Mouse (Mus musculus): ENCODE data around the gene Ano10.
"Not testable (repeated sequence)": the region's sequence is repeated elsewhere in the genome, so short reads cannot be mapped to it uniquely, and the experiment has no call there.

Ano10 gene

DNA sequence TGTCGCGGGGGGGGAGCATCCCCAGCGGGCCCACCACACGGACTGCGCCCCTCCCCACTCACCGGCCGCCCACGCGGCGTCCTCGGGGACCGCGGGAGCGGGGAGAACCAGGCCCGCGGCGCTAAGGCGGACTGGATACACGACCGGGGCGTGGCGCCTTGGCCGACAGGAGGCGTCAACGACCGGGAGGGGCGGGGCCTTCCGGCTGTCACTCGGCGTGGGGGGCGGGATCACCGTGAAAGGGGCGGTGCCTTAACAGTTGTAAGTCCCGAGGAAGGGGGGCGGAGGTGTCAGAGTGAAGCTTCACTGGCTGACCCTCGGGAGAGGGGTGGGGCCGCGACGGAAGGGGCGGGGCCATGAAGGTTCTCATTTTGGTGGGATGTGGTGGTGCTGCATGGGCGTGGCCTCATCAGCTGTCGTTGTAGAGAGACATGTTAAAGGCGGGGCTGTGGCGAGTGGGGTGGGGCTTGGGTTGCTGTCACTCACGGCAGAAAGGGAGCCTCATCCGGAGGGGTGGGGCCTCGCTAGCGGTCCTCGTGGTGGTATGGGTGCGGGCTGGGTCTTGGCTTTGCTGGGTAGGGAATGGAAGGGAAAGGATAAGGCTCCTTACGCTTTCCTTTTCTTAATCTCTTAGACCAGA, at the start of gene Ano10:
Gene Ano10, minus strand, starts transcription at position 182 of the 640 bp plus-strand sequence.
- DNase-seq (ENCODE audit: low spot score): peak; percentile 95

DNA sequence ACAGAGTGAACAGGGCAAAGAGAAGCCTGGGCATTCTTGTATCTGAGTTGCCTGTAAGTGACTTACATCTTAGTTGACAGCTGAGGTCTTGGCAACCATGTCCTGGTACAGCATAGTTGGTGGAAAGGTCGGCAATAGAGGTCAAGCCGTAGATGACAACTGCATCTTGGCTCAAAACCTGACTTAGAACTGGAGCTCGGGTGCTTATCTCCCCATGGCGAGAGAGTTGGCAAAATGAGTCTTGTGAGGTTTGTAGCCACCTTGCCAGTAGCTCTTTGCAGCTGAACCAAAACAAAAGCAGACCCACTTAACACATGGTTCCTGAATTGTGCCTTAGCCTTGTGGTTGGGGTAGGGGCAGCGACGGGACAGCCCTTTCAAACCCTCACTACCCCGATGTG, 49.2 kb upstream of the Ano10 start:
- no peak for DNase-seq (ENCODE audit: low spot score)

DNA sequence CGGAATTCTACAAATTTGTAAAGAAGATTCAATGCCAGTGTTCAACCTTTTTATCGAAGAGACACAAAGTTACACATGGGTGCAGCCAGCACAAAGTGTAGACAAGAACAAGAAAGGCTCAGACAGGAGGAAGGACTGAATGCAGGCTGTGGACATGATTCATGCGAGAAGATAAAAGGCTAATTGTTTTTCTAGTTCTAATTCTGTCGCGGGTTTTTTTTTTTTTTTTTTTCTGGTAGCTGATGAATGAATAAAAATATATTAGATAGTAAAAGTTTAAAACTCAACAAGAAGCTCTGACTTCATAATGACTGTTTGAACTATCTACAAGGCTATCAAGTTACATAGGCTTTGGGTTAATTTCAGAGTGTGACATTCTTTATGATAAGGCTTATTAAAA, 45.7 kb upstream of the Ano10 start:
- DNase-seq (ENCODE audit: low spot score): no peak

DNA sequence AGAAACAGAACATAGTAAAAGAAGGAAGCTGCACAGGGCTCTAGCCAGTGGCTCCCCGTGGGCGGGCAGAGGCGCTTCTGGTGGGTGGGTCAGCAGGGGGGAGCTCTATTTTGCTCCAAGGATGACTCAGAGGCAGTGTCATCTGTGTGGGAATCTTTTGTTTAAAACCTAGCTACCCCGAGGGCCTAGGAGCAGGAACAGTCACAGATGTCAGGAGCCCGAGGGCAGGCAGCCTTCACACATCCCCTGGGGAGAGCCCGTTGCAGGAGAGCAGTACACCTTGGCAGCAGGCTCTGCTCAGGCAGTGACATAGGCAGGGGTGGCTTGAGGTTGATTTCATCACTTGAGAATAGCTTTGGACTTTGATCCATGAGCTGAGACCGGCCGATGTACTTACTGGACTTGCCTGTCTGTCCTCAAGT, 43.3 kb upstream of the Ano10 start:
- no peak for DNase-seq (ENCODE audit: low spot score)

DNA sequence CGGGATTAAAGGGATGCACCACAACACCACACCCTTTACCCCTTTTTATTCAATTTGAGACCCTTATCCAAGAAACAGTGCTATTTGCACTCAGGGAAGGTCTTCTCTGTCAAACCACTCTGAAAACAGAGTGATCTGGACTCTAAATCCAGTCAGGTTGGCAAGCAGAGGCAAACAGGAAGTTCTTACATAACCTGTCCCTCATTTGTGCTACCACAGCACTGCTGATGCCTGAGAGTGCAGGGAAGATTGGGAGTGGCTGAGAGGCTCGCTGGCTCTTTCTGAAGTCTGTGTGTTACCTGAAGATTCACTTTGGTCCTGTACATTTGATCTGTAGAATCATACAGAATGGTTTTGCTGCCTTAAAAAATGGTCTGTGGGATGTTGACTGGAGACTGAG, 42.5 kb upstream of the Ano10 start:
- no peak for DNase-seq (ENCODE audit: low spot score)

DNA sequence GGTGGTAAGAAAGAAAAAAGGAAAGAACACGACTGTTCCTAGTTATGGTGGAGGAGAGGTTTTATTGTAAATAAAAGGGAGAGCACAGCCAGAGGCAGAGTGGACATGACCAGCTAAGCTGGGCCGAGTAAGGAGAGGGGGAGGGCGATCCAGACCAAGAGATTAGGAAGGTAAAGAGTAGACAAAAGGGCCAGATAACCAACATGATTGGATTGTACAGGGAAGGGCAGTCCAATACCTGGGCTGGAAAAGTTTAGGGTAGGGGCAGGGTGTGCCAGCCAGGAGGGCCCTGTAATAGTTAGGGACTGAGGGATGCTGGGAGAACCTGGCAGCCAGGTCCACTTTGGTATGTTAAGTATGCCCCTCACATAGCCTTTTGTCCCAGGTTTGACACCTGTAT, 34.0 kb upstream of the Ano10 start:
- DNase-seq (ENCODE audit: low spot score): no peak

DNA sequence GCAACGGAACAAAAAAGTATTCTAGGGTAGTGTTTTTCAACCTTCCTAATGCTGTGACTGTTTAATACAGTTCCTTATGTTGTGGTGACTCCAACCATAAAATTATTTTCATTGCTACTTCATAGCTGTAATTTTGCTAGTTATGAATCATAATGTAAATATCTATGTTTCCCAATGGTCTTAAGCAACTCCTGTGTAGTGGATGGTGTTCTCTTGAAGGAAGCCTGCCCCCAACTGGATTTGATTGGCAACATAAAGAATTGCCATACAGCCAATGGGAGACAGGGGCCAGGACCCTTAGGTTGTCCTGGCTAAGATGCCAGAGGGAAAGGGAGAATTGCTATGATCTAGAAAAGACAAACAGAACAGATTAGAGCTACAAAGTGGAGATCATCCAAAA, 31.8 kb upstream of the Ano10 start:
- DNase-seq (ENCODE audit: low spot score): no peak

DNA sequence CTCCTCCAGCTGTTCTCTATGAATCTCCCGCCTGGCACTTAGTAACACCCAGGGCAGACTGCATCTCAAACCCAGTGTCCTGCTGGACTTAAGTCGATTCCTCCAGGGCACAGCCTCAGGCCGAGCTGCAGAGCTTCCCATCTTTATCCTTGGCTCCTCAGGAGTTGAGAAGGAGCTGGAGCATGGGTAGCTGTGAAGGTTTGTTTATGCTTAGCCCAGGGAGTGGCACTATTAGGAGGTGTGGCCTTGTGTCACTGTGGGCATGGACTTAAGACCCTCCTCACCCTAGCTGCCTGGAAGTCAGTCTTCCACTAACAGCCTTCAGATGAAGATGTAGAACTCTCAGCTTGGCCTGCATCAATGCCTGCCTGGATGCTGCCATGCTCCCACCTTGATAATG, 28.1 kb upstream of the Ano10 start:
- no peak for DNase-seq (ENCODE audit: low spot score)

DNA sequence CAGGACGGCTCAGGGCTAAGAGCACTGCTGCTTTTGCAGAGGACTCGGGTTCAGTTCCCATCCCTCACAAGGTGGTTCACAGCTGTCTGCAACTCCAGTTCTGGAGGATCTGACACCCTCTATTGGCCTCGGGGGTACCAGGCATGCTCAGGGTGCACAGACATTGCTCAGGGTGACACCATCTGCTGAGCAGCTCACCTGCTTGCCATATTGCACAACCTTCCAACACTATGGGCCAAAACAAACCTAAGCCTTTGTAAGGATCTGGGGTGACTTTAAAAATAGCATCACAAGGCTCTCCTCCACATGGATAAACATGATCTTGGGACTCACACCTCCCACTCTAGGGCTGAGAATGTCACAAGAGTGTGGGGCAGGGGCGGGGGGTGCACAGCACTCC, 26.4 kb upstream of the Ano10 start:
- no peak for DNase-seq (ENCODE audit: low spot score)

DNA sequence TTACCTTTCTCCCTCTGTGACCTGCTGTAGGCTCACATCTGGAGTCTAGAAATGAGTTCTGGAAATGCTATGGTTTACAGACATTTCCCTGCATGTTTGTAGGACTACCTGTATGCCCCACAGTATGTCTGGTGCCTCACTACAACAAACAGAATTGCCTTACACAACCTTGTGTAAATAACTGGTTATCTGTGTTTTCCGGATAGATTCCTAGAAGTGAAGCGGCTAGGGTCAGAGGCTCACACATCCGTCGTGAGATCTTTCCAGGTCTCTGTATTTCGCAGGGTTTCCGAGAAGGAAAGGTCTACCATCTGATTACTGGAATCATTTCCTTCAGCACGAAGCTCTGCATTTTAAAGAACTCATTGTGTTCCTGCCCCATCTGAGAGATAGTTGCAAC, 22.3 kb upstream of the Ano10 start:
- DNase-seq (ENCODE audit: low spot score): no peak

DNA sequence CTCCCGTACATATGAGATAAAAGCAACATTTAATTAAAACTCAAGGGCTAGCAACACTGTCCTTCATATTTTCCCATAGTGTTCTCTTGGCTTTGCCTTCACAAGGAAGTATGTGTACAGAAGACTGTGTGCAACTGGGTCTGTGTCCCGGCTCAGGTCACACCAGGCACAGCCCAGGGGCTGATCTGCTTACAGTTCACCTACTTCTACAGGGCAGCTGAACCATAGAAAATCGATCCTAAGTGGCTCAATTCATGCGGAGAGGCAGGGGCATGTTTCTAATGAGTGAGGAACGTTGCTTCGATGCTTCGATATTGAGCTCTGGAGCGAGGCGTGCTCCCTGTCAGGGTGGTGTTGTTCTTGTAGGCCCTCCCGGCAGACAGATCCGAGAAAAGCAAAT, 21.3 kb upstream of the Ano10 start:
- no peak for DNase-seq (ENCODE audit: low spot score)

DNA sequence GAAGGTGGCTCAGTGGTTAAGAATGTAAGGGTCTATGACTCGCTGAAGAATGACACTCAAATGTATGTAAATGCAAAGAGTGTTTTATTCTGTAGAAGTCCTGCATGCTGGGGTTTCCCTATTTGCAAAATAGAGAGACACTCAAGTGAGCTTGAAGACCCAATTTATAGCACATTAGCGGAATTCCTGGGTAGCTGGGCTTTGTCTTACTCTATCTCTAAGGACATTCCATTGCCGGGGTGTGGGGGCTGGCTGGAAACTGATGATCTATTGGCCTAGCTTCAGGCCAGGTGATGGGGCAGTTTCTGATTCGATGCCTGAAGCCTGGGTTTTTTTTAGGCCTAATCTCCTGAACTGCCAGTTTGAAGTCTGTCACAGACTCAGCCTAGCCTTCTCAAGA, 20.7 kb upstream of the Ano10 start:
- DNase-seq (ENCODE audit: low spot score): no peak

DNA sequence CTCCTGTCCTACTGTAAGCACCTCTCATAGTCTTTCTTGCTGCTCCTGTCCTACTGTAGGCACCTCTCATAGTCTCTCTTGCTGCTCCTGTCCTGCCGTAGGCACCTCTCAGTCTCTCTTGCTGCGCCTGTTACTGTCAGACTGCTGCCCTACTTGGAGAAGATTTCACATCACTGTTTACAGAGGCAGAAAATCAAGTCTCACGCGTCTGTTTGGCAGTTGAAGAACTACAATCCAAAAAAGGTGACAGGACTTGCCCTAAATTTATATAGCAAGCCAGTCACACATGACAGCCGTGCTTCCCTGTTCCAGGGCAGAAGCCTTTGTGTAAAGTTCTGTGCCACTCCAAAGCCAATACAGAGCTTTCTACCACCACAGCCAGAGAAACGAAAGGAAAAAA, 20.2 kb upstream of the Ano10 start:
- no peak for DNase-seq (ENCODE audit: low spot score)

DNA sequence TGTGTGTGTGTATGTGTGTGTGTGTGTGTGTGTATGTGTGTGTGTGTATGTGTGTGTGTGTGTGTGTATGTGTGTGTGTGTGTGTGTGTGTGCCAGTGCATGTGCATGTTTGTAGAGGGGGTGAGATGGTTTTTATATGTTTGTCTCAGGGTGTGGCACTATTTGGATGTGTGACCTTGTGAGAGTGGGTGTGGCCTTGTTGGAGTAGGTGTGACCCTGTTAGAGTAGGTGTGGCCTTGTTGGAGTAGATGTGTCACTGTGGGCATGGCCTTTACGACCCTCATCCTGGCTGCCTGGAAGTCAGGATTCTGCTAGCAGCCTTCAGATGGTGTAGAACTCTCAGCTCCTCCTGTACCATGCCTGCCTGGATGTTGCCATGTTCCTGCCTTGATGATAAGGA, 18.9 kb upstream of the Ano10 start:
- not testable (repeated sequence) for DNase-seq (ENCODE audit: low spot score)

DNA sequence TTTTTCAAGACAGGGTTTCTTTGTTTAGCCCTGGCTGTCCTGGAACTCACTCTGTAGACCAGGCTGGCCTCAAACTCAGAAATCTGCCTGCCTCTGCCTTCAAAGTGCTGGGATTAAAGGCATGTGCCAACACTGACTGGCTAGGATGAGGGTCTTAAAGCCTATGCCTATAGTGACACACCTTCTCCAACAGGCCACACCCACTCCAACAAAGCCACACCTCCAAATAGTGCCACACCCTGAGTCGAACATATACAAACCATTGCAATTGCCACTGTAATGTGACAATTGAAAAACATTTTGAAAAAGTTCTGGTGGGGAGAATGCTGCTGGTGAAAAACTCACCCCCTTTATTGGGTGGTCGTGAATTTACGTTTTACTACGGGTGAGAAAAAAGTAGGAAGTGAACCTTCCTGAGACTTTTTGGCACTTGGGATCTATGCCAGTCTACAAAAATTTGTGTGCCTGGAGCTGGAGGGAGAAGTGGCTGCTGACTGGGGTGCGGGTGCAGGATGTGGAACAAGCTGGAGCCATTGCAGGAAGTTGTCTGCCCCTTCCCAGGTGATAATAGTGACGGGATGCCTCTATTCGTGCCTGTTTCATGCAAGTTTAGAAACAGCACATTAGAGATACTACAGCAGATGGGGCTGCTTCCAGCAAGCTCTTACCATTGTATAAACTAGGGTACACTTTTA, 18.2 kb upstream of the Ano10 start:
- DNase-seq (ENCODE audit: low spot score): no peak

DNA sequence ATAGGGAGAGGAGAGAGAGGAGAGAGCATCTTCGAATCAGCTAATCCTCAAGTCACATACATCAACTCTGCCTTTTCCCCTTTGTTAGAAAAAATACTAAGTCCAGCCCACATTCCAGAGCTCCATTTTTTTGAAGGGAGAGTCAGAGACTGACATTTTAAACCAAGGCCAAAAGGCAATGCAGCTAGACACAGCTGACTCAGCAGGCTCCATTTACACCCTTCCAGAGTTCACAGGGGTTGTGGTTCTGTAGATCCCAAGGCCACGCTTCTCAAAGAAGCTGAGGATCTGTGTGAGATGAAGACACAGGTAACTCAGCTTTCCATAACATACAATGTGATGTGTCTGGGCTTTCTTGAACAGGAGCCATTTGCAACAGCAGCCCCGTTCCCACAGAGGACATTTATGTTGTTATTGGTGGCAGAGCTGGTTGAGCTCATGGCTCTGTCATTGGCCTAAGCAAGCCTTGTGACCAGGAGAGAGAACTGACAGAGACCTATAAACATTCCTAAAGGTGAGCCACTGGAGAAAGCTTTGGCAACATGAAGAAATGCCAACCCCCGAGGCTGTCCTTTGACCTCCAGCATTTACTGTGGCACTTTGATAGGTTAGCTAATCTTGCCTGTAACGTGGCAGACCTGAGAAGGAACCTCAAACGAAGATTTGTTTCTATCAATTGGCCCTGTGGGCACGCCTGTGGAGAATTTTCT, 17.0 kb upstream of the Ano10 start:
- DNase-seq (ENCODE audit: low spot score): no peak

DNA sequence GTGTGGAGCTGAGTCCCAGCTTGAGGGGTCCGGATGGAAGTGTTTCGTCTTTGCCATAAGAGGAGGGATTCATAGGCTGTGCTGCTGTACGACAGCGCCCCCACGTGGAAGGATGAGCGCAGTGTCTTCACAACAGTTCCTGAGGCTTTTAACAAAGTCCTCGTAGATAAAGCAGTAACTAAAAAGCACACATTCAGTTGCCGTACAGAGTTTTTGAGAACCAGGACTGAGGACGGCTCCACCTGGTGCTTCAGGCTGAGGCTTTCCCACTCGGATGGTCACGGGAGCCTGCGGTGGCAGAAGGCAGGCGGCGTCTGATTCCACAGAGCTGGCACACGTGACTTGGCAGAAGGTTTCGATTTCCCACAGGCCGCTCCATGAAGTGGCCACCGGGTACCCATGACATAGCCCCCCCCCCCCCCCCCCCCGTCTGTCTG, 16.4 kb upstream of the Ano10 start:
- DNase-seq (ENCODE audit: low spot score): peak; percentile 73

DNA sequence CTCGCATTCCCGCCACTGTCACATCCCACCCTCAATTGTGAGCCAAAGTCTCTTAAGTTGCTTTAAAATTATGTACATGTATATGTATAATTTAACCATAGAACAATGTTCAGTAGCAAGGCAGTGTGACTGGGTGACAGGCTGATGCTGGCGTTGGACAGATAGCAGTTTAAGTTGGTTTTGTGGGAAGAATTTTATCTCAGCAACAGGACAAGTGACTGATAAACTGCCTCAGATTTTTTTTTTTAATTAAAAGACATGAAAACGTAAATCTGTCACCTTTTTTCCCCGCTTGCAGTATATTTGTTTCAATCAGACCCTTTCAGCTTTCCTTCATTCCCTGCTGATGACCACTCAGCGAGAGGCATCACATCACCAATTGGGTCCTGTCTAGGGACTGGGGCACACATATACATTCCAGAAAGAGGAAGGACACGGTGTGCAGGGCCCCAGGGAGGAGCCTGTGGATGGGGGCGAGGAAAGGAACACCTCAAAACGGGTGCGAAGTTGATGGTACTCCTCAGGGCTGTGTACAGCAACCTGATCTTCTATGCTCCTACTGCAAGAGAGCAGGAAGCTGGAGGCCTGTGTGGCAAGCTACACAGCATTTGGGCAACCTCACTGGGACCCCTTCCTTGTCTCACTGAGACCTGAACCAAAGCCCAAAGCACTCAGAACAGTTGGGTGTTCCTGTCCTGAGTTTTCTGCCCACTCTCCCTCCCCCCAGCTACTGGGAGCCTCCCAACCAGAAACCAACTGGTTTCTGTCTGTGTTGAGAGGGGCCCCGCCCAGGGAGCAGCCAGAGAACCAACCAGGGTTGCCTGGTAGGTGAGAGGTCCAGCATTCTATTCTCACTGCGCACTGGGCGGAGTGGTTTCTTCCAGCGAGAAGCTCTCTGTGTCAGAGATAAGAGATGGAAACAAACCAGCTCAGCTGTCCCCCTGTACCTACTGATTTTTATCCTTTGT, 15.1 kb upstream of the Ano10 start:
- DNase-seq (ENCODE audit: low spot score): no peak

DNA sequence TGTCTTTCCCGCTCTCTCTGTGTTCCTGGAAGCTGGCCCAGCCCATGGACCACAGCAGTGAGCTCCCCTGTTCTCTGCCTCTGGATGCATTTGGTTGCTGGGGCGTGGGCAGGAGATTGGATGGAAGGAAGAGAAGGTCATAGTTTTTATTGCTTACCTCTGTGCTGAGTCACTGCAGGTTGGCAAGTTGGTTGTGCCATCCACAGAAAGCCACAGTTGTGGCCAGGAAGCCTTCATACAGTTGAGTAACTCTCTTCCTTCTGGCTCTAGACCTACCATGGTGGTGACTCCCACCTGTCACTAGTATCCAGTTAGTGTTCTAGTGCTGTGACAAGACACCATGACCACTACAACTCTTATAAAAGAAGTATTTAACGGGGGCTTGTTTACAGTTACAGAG, 11.1 kb upstream of the Ano10 start:
- no peak for DNase-seq (ENCODE audit: low spot score)

DNA sequence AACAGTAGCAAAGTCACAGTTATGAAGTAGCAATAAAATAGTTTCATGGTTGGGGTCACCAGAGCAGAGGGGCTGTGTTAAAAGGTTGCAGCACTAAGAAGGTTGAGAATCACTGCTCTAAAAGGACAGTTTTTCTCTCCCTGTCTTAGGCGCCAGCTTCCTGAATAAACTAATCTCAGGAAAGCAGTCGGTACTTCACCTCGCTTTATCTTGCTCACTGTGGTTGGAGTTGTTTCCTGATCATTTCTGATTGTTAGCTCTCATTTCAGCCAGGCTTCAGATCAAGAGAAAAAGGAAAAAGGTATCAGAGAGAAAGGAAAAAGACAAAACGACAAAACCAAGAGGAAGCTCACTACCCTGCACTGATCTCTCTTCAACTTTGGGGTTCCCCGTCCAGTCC, 1.9 kb upstream of the Ano10 start:
- no peak for DNase-seq (ENCODE audit: low spot score)

DNA sequence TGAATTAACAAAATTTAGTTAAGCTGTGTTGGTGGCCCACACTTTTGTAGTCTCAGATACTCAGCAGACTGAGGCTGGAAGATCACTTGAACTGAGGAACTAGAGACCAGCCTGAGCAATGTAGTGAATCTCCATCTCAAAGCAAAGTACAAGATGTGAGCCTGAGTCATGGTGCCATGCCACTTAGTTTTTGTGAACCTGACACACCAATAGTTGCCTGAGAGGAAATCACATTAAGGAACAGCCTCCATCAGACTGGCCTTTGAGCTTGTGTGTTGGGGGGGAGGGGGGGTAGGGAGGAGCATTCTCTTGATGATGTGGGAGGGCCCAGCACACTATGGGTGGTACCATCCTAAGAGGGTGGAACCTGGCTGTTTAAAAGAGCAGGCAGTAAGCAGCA, 1.2 kb upstream of the Ano10 start:
- no peak for DNase-seq (ENCODE audit: low spot score)

DNA sequence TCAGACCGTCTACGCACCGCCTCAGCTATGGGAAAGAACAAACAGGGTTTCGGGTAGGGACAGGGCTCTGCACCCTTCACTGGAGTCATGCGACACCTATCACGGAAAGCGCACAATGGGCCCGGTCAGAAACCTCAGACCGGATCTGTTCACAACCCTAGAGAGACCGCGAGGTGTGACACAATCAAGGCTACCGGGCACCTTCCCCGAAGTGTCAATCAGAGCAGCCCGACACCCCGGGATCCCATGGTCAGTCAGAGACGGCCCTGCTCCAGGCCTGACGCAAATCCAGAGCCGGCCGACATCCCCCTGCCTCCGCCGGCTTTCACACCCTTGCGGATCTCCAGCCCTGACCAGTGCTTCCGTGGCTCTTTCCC, 370 bp downstream of the Ano10 start:
- DNase-seq (ENCODE audit: low spot score): no peak
